Mouse (Mus musculus) cerebellum, adult 2 months (tissue): ENCODE data around the gene Rps12-ps3.

ENCODE experiments used
- CTCF ChIP-seq: fragments of 200-500 bp; IDR thresholded peaks from 2 replicates; pipeline ENCODE4 v1.5.1; 2011; ENCODE audit warnings: low read depth, mild to moderate bottlenecking, control low read depth, low read length, moderate library complexity, borderline replicate concordance; ENCODE audit not compliant: insufficient read depth
- POLR2A ChIP-seq: fragments of 200-500 bp; IDR thresholded peaks from 2 replicates; pipeline ENCODE4 v1.6.1; 2011; ENCODE audit warnings: low read length, control low read depth, borderline replicate concordance; ENCODE audit not compliant: insufficient read depth

DNA sequence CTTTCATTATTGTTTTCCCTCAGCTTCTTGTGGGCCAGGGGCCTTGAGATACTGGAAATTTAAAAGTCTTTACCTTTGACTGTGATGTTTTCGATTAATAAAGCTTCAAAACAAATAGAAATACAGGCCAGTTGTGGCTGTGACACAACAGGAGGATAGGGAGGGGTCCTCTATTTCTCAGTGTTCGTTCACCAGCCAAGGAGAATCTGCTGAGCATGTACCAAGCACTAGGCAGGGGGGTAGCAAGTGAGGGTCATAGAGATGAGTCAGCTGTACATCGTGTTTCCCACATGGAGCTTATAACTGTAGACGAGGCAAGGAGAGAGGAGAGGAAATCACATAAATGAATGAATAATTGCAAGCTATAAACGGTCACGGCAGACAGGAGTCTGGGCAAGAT lies 40.6 kb downstream of the Rps12-ps3 start:
- TF ChIP-seq CTCF: no peak
- no peak for TF ChIP-seq POLR2A
